ENCODE assay signal across 21 mouse cellular contexts in genomic region chr13:45902457-45902856, GRCm38 (mm10).
DNase-seq lines count a peak whose midpoint lies in the region; ATAC-seq and TF ChIP-seq lines count a peak whose summit lies in the region.
"Had no signal": no experiment of that assay in that cellular context is flagged by ENCODE, and none has a peak within 500 bp of the region (broad histone marks: within the 10 kb centered on the region; RNA-seq: fewer than 3 reads in every experiment).

No protein-coding gene starts in this region.

- TF ChIP-seq POLR2A in MEL (IDR thresholded peaks at IDR 0.05; ENCODE audit: control insufficient read depth in 1 of 2, insufficient read depth in 1 of 2, low read depth in 1 of 2, low read length in 2 of 2, poor library complexity in 1 of 2) = no peak

- peaks cover 1% of the 10 kb centered on the region for H3K79me2 ChIP-seq in MEL (ENCODE audit: control insufficient read depth, insufficient read depth, low read length, poor library complexity)
- peaks cover 39% of the 10 kb centered on the region; the same call in 1 of the 2 replicates for H3K79me2 ChIP-seq in macrophage (ENCODE audit: inconsistent target)

- ATAC-seq in liver, postnatal 0 days = no peak
- no peak for ATAC-seq in liver, embryonic 11.5 days (replicated peaks; ENCODE audit: low FRiP score)
- ATAC-seq in intestine, embryonic 16.5 days = no peak
- ATAC-seq: forebrain, embryonic 13.5 days; forebrain, embryonic 15.5 days; forebrain, postnatal 0 days had no signal

- H3K27ac ChIP-seq in heart, embryonic 10.5 days = no peak overlapping the region
- peak overlapping the region; percentile 91 for H3K27ac ChIP-seq in liver, postnatal 0 days (ENCODE audit: low read depth)
- no peak overlapping the region for H3K27ac ChIP-seq in liver, embryonic 11.5 days (ENCODE audit: low read depth, low read length)
- H3K27ac ChIP-seq in MEL (ENCODE audit: control insufficient read depth, low read depth, low read length) = peak overlapping the region; percentile 100
- H3K27ac ChIP-seq in macrophage = peak overlapping the region; percentile 92
- no peak overlapping the region for H3K27ac ChIP-seq in intestine, embryonic 16.5 days (ENCODE audit: low read length)
- H3K27ac ChIP-seq: embryonic facial prominence, embryonic 10.5 days; embryonic facial prominence, embryonic 12.5 days; forebrain, embryonic 13.5 days; forebrain, embryonic 15.5 days had no signal

- peaks cover 46% of the 10 kb centered on the region for H3K4me1 ChIP-seq in heart, embryonic 10.5 days
- H3K4me1 ChIP-seq in liver, postnatal 0 days (ENCODE audit: insufficient read depth) = peaks cover 24% of the 10 kb centered on the region
- H3K4me1 ChIP-seq in liver, embryonic 11.5 days (replicated peaks; ENCODE audit: control insufficient read depth, insufficient read depth, low read length) = peaks cover 25% of the 10 kb centered on the region
- H3K4me1 ChIP-seq in MEL (ENCODE audit: control insufficient read depth in 1 of 2, insufficient read depth in 2 of 2, low read length in 2 of 2) = peaks cover 6 to 30% of the 10 kb centered on the region in 2 experiments
- peaks cover 19% of the 10 kb centered on the region for H3K4me1 ChIP-seq in intestine, embryonic 16.5 days (ENCODE audit: control insufficient read depth, insufficient read depth, low read length)

- TF ChIP-seq CTCF in liver, postnatal 0 days (IDR thresholded peaks at IDR 0.05; ENCODE audit: low read depth) = no peak
- TF ChIP-seq CTCF in MEL (IDR thresholded peaks at IDR 0.05 in 2 of 3, conservative IDR thresholded peaks at IDR 0.05 in 1 of 3; ENCODE audit: control insufficient read depth in 1 of 3, insufficient read depth in 1 of 3, low read depth in 2 of 3, low read length in 3 of 3, poor library complexity in 1 of 3, severe bottlenecking in 1 of 3) = no peak

- H3K9me3 ChIP-seq in heart, embryonic 10.5 days = no peaks in the 10 kb centered on the region
- no peaks in the 10 kb centered on the region for H3K9me3 ChIP-seq in liver, postnatal 0 days (ENCODE audit: low read length)
- H3K9me3 ChIP-seq in liver, embryonic 11.5 days (ENCODE audit: control insufficient read depth, low read length) = no peaks in the 10 kb centered on the region
- H3K9me3 ChIP-seq in MEL (replicated peaks; ENCODE audit: insufficient read depth, low read length) = no peaks in the 10 kb centered on the region
- H3K9me3 ChIP-seq in intestine, embryonic 16.5 days (ENCODE audit: control insufficient read depth, low read length) = no peaks in the 10 kb centered on the region
- H3K9me3 ChIP-seq: embryonic facial prominence, embryonic 10.5 days; embryonic facial prominence, embryonic 12.5 days; forebrain, embryonic 13.5 days; forebrain, embryonic 15.5 days had no signal

- H3K27me3 ChIP-seq in heart, embryonic 10.5 days (ENCODE audit: insufficient read depth, poor library complexity, severe bottlenecking) = no peaks in the 10 kb centered on the region
- H3K27me3 ChIP-seq in liver, postnatal 0 days (ENCODE audit: insufficient read depth, low read length) = no peaks in the 10 kb centered on the region
- H3K27me3 ChIP-seq in liver, embryonic 11.5 days (replicated peaks; ENCODE audit: control insufficient read depth, insufficient read depth, low read length) = no peaks in the 10 kb centered on the region
- H3K27me3 ChIP-seq in MEL (ENCODE audit: control insufficient read depth in 1 of 2, insufficient read depth in 2 of 2, low read length in 2 of 2) = no peaks in the 10 kb centered on the region
- no peaks in the 10 kb centered on the region for H3K27me3 ChIP-seq in intestine, embryonic 16.5 days (replicated peaks; ENCODE audit: control insufficient read depth, insufficient read depth, low read length)
- H3K27me3 ChIP-seq: embryonic facial prominence, embryonic 12.5 days; forebrain, embryonic 13.5 days; forebrain, embryonic 15.5 days had no signal

- no peak overlapping the region for H3K9ac ChIP-seq in liver, postnatal 0 days (replicated peaks)
- H3K9ac ChIP-seq in liver, embryonic 11.5 days (ENCODE audit: low read depth, low read length) = no peak overlapping the region
- H3K9ac ChIP-seq in MEL (ENCODE audit: control insufficient read depth, low read depth, low read length, poor library complexity, severe bottlenecking) = peak overlapping the region; percentile 44; the same call in 1 of the 2 replicates
- no peak overlapping the region for H3K9ac ChIP-seq in intestine, embryonic 16.5 days (ENCODE audit: low read depth, low read length)
- H3K9ac ChIP-seq: embryonic facial prominence, embryonic 12.5 days; forebrain, embryonic 13.5 days; forebrain, embryonic 15.5 days; forebrain, postnatal 0 days had no signal

- DNase-seq in heart, embryonic 10.5 days (ENCODE audit: low spot score) = peak; percentile 63
- no peak for DNase-seq in heart, adult 8-10 months (ENCODE audit: low spot score)
- DNase-seq in liver, postnatal 0 days = no peak
- no peak for DNase-seq in liver, embryonic 11.5 days (ENCODE audit: low spot score)
- peak; percentile 15 for DNase-seq in MEL (ENCODE audit: low read depth, low spot score)
- no peak for DNase-seq in thymus, postnatal 10 days (ENCODE audit: low spot score in 2 of 2)
- DNase-seq: adrenal gland, adult 2 months; adrenal gland, postnatal 10 days; adrenal gland, postnatal 25 days; cerebellum, adult 11-12 months; cerebellum, adult 2 months; cerebellum, adult 9-10 months; cerebellum, postnatal 10 days; cerebellum, postnatal 25 days; forebrain, postnatal 0 days had no signal

- H3K36me3 ChIP-seq in heart, embryonic 10.5 days = no peaks in the 10 kb centered on the region
- H3K36me3 ChIP-seq in liver, postnatal 0 days (replicated peaks; ENCODE audit: insufficient read depth, low read length) = no peaks in the 10 kb centered on the region
- H3K36me3 ChIP-seq in liver, embryonic 11.5 days (ENCODE audit: control insufficient read depth, insufficient read depth, low read length) = no peaks in the 10 kb centered on the region
- peaks cover 0 to 32% of the 10 kb centered on the region in 2 experiments; a peak in 2 of 4 replicates for H3K36me3 ChIP-seq in MEL (ENCODE audit: control insufficient read depth in 1 of 2, insufficient read depth in 2 of 2, low read length in 2 of 2)
- no peaks in the 10 kb centered on the region for H3K36me3 ChIP-seq in macrophage (ENCODE audit: inconsistent target)
- no peaks in the 10 kb centered on the region for H3K36me3 ChIP-seq in intestine, embryonic 16.5 days (ENCODE audit: control insufficient read depth, insufficient read depth, low read length)
- H3K36me3 ChIP-seq: embryonic facial prominence, embryonic 10.5 days; embryonic facial prominence, embryonic 12.5 days; forebrain, embryonic 15.5 days had no signal

- 93% methylated on average over 5 of the region's 5 CpGs for WGBS in heart, embryonic 10.5 days
- 88% methylated on average over 5 of the region's 5 CpGs for WGBS in liver, postnatal 0 days (ENCODE audit: insufficient replicate concordance)
- 92% methylated on average over 5 of the region's 5 CpGs for WGBS in liver, embryonic 11.5 days
- 100% methylated on average over 5 of the region's 5 CpGs for WGBS in macrophage (ENCODE audit: missing documents)
- WGBS in intestine, embryonic 16.5 days = 96% methylated on average over 5 of the region's 5 CpGs

- TF ChIP-seq RAD21 in MEL (IDR thresholded peaks at IDR 0.05; ENCODE audit: low read depth, low read length) = no peak

- no peak overlapping the region for H3K4me2 ChIP-seq in liver, postnatal 0 days (ENCODE audit: low read depth, low read length)
- no peak overlapping the region for H3K4me2 ChIP-seq in liver, embryonic 11.5 days
- no peak overlapping the region for H3K4me2 ChIP-seq in intestine, embryonic 16.5 days (ENCODE audit: low read depth, low read length)
- H3K4me2 ChIP-seq: embryonic facial prominence, embryonic 12.5 days; forebrain, embryonic 13.5 days; forebrain, embryonic 15.5 days had no signal

- H3K4me3 ChIP-seq in heart, embryonic 10.5 days = no peak overlapping the region
- H3K4me3 ChIP-seq in liver, postnatal 0 days (ENCODE audit: low read depth, low read length) = no peak overlapping the region
- no peak overlapping the region for H3K4me3 ChIP-seq in liver, embryonic 11.5 days (ENCODE audit: low read depth, low read length)
- no peak overlapping the region for H3K4me3 ChIP-seq in MEL (ENCODE audit: control insufficient read depth in 1 of 2, insufficient read depth in 1 of 2, low read depth in 2 of 2, low read length in 2 of 2)
- H3K4me3 ChIP-seq in macrophage (ENCODE audit: inconsistent target) = no peak overlapping the region
- H3K4me3 ChIP-seq in intestine, embryonic 16.5 days (ENCODE audit: low read length) = no peak overlapping the region
- H3K4me3 ChIP-seq: embryonic facial prominence, embryonic 10.5 days; embryonic facial prominence, embryonic 12.5 days; forebrain, embryonic 13.5 days; forebrain, embryonic 15.5 days had no signal

- no peak for TF ChIP-seq EP300 in liver, postnatal 0 days (IDR thresholded peaks at IDR 0.05; ENCODE audit: low read depth)
- TF ChIP-seq EP300 in MEL (IDR thresholded peaks at IDR 0.05; ENCODE audit: low read depth in 1 of 2, low read length in 2 of 2) = peak in 1 of 2 experiments; percentile 28; a peak in 1 of 4 replicates

TF ChIP-seq in MEL, 35 proteins besides CTCF, POLR2A, EP300 and RAD21:
- TF ChIP-seq MXI1 (IDR thresholded peaks at IDR 0.05; ENCODE audit: low read depth, low read length) = no peak
- TF ChIP-seq NRF1 (IDR thresholded peaks at IDR 0.05; ENCODE audit: insufficient read depth, low read depth, low read length, poor library complexity, severe bottlenecking) = no peak
- no peak for TF ChIP-seq ZKSCAN1 (IDR thresholded peaks at IDR 0.05; ENCODE audit: low read depth, low read length)
- no peak for TF ChIP-seq MAFK (IDR thresholded peaks at IDR 0.05; ENCODE audit: borderline replicate concordance, low read depth, low read length)
- no peak for TF ChIP-seq BHLHE40 (IDR thresholded peaks at IDR 0.05; ENCODE audit: borderline replicate concordance, low read depth, low read length)
- TF ChIP-seq UBTF (IDR thresholded peaks at IDR 0.05; ENCODE audit: borderline replicate concordance, insufficient read depth, low read depth, low read length) = no peak
- no peak for TF ChIP-seq E2F4 (IDR thresholded peaks at IDR 0.05; ENCODE audit: borderline replicate concordance, low read depth, low read length)
- no peak for TF ChIP-seq ETS1 (IDR thresholded peaks at IDR 0.05; ENCODE audit: low read depth, low read length)
- TF ChIP-seq USF2 (IDR thresholded peaks at IDR 0.05; ENCODE audit: borderline replicate concordance in 1 of 2, insufficient read depth in 1 of 2, low read depth in 1 of 2, low read length in 2 of 2) = no peak
- TF ChIP-seq TCF12 (IDR thresholded peaks at IDR 0.05; ENCODE audit: low read depth, low read length) = no peak
TF ChIP-seq in MEL: peak in this region for 0.

Comparison
In these comparisons a context has a peak if more than half of its experiments do, and no peak if none do; other contexts are left out.
1. DNase-seq: peak in heart, embryonic 10.5 days (single experiment) and MEL (single experiment); none in heart, adult 8-10 months (single experiment), liver, postnatal 0 days (single experiment), liver, embryonic 11.5 days (single experiment) and thymus, postnatal 10 days (0 of 2).
2. H3K27ac ChIP-seq: peak in liver, postnatal 0 days (single experiment), MEL (single experiment) and macrophage (single experiment); none in heart, embryonic 10.5 days (single experiment), liver, embryonic 11.5 days (single experiment) and intestine, embryonic 16.5 days (single experiment).